Mouse (Mus musculus) urinary bladder, postnatal 4 days (tissue): ENCODE data around the gene Zfhx3.
"Not testable (repeated sequence)": the region's sequence is repeated elsewhere in the genome, so short reads cannot be mapped to it uniquely, and the experiment has no call there.

Experiments
- DNase-seq, 2 experiments: peaks; one replicate each; pipeline ENCODE4 v3.0.0; 2021 to 2022; ENCODE audit warnings: low spot score in 2 of 2

The Zfhx3 gene

DNA sequence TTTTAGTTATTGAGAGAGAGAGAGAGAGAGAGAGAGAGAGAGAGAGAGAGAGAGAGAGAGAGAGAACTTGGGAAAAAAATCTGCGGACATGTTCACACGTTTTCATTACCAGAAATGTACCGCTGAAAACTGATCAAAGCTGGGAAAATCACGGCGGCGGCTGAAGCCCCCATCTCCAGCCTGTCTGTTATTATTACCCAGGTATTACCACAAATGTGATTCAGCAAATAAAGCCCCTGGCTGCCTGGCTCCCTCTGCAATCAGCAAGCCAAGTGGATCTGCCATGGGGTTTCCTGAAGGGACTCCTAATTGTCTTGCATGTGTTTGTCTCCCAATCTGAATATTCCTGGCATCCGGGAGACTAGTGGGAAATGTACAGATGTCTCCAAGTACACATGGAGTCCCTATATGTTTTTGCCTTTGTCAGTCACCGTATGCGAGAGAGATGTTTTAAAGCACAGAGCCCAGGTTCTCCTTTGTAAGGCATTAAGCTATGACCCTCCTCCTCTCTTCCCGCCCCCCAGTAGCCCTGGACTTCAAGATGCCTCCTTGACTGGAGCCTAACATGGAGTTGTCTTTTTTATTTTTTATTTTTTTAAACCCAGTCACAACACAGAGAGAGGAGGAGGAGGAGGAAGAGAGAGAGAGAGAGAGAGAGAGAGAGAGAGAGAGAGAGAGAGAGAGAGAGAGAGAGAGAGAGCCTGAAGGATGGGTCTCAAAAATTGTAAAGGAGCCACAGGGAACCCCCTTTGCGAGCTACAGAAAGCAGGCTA lies at the start of gene Zfhx3:
Gene Zfhx3, plus strand, starts transcription at position 723 of the 773 bp plus-strand sequence.
- DNase-seq = no peak

DNA sequence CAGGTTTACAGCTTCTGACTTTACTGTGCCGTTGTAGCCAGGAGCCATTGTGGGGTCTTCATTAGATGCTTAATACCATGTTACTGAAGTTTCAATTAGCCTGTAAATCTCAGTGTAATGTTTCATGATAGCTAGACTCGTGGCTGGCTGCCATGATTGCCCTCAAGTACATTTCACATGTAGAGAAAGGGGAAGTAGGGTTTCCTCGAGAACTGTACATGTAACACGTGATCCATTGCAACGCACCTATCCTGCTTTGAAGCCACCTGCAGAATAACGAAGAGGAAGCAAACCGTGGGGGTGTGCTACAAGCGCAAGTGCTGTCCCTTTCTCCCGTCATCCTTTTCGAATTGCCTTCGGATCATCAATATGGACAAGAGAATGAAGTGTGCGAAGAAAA lies 23.5 kb upstream of the Zfhx3 start:
- no peak for DNase-seq

- DNase-seq = no peak
These were observed 16.3 kb upstream of the Zfhx3 start for GRCm38 (mm10) chr8:107926149-107926548.

GRCm38 (mm10) chr8:107936725-107937124 lies 5.7 kb upstream of the Zfhx3 start:
- no peak for DNase-seq

- DNase-seq = not testable (repeated sequence)
These were observed 4.2 kb upstream of the Zfhx3 start for GRCm38 (mm10) chr8:107938231-107938630.

- DNase-seq = no peak
These were observed 2.3 kb upstream of the Zfhx3 start for GRCm38 (mm10) chr8:107940181-107940580.

DNA sequence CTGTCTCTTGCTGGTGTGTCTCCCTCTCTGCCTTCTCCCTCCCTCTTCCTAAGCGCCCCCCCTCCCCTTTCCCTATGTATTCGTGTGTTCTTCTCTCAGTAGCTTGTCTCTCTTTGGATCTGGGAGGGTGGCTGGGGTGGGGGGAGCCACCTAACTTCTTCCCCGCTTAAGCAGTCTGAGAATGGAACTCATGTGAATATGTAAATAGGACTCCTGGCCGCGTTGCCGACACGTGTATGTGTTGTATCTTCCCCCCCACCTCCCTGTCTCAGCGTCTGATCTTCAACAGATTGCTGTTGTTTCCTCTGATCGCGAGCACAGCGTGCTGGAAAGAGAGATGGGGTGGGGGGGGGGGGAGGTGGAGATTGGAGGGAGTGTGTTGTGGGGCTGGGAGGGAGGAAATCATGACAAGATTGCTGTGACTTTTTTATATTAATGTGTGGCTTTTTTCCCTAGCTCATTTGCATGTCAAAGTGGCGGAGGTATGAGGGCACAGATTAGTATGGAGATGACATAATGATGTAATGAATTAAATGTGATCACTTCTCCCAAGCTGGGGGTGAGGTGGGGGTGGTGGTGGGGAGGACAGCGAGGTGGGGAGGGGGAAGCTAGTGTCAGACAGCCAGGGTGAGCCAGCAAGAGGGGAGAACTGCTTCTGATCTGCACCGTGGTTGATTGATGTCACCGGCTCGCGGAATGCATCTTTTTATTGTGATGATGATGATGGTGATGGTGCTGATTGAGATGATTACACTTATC lies 487 bp downstream of the Zfhx3 start:
- DNase-seq = no peak

GRCm38 (mm10) chr8:107943550-107944348 lies 1.3 kb downstream of the Zfhx3 start:
- DNase-seq = no peak

DNA sequence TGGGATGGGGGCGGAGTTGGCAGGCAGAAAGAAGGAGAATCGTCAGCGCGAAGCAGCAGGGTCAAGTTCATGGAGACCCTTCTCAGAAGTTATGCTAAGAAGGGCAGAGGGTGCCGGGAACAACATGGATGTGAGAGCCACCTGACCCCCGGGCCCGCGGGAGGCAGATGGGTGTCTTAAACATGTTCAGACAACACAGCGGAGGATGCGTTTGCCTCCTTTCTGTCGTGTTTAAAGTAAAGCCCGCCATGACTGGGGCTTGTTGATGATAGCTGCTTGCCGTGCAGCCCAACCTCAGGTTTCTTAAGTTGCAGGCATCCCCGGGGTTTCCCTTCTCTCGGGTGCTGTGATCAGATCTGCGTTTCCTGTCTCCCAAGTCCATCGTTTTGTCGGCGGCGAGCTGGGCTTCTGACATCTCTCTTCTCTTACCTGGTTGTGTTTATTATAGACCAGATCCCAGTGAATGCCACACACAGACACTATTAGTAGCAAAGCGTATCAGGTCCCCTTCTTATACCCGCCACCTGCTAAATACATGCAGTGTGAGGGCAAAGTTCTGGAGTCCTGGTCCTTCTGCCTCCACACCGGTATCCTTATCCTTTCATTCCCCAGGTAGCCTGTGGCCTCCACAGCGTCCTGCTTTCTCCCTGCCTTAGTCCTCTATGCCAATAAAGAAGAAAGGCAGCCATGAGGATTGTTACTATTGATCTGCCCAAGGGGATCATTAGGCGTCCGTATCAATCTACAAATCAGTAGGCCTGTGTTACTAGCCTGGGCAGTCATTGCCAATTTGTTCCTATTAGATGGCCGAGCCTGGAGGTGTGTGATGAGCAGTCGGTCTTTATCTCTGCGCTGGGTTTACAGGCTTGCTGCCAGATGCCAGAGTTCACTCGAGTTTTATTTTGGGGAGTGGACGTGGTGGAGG lies 2.5 kb downstream of the Zfhx3 start:
- DNase-seq = no peak

- DNase-seq = no peak
These were observed 4.4 kb downstream of the Zfhx3 start for GRCm38 (mm10) chr8:107946888-107947287.

DNA sequence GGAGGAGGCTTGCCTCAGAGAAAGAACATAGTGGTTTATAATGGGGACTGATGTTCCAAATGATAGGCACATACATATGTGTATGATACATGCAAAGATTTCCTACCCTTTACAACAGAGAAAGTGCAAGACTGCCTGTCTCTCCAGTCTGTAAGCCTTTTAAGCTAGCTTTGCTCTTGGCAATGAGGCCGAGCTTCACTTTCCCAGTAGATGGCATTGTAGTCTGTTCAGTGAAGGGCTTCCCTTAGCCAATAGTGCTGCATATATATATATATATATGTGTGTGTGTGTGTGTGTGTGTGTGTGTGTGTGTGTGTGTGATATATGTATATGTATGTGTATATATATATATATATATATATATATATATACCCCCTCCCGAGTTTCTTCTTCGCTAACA lies 13.4 kb downstream of the Zfhx3 start:
- no peak for DNase-seq

GRCm38 (mm10) chr8:107957566-107957965 lies 15.1 kb downstream of the Zfhx3 start:
- DNase-seq = no peak

GRCm38 (mm10) chr8:107960466-107960865 lies 18.0 kb downstream of the Zfhx3 start:
- no peak for DNase-seq

- DNase-seq = no peak
These were observed 18.4 kb downstream of the Zfhx3 start for GRCm38 (mm10) chr8:107960878-107961277.

DNA sequence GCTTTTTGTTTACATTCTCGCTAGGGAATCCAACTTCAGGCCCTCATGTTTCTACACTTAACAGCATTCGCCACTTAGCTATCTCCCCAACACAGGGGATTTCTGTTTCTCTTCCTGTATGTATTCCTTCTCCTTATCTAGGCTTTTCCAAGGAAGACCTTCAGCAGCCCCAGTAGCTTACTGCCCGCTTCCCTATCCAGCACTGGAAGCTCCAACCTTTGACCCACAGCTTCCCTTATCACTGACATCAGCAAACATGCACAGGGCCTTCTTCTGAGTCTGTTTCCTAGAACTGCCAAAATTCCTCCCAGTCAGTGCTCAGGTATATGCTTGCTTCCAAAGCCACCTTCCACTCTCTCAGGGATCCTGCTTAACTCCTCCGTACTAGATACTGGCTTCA lies 29.8 kb downstream of the Zfhx3 start:
- no peak for DNase-seq

DNA sequence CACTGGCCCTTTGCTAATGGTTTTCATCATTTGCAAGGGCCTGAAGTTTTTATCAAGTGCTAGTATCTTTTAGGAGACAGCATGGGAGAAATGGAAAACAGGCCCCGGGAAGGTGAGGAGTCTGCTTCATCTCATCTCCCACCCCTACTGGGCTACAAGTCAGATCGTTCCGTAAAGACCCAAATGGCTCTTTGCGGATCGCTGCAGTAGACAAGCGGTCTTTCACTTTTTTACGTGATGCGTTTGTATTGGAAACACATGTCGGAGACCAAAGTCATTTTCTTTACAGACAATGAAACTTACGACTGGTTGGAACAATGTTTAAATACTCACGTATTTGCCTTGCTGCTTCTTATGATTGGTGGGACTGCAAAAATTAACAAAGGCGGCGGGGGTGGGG lies 32.0 kb downstream of the Zfhx3 start:
- no peak for DNase-seq

DNA sequence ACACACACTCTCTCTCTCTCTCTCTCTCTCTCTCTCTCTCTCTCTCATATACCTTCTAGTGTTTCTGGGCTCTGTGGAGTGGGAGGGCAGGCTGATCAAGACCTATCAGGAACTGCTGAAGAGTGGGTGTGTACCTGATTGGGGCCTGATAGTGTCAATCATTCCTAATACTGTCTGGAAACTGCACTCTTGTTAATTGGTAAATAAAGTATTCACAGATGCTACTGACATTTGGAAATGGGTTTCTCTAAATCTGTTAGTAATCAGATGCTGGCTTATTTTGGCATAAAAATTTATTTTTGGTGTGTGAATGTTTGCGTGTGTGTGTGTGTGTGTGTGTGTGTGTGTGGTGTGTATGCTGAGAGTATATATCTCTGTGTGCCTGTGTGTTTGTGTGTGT lies 35.8 kb downstream of the Zfhx3 start:
- no peak for DNase-seq

- DNase-seq = no peak
These were observed 38.2 kb downstream of the Zfhx3 start for GRCm38 (mm10) chr8:107980618-107981017.

DNA sequence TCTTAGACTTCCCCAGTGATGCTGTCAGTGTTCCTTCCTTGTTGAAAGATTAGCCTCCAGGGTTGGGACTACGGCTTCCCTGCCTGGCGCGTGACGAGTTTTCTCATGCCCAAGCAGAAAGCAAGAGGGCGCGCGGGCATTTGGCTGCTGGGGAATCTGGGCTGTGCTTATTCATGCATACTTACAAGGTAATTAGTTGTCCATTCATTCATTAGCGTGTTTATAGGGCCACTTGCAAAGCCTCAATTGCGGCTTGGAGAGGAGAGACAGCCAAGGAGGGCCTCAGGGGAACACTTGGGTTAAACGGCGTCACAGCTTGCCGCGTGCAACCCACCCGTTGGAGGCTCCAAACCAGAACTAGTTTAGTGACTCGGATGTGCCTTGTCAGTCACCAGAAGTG lies 44.2 kb downstream of the Zfhx3 start:
- no peak for DNase-seq

- DNase-seq = no peak
These were observed 56.4 kb downstream of the Zfhx3 start for GRCm38 (mm10) chr8:107998874-107999273.

- no peak for DNase-seq
These were observed 69.1 kb downstream of the Zfhx3 start for GRCm38 (mm10) chr8:108011516-108011915.
